Mouse (Mus musculus) stomach, embryonic 15.5 days (tissue): Measurements from ENCODE around the gene Gjb3. TPM values are rescaled to one million over a fixed set of nuclear protein-coding genes. Genes with fewer than 3 reads are reported as not detected.

Experiments used
- ATAC-seq: fragments of 200-750 bp; cut with Nextera tagmentation; 2 replicates; pipeline ENCODE4 v1.8.0; 2017; ENCODE audit warnings: low read depth, moderate number of reproducible peaks, moderate TSS enrichment; ENCODE audit not compliant: insufficient read depth, low FRiP score
- H3K27ac ChIP-seq: fragments of 300-500 bp; sonication (generic); 2 replicates; pipeline ENCODE4 v1.5.1; 2015; ENCODE audit warnings: mild to moderate bottlenecking, inconsistent platforms
- H3K27me3 ChIP-seq: fragments of 300-500 bp; sonication (generic); replicated peaks from 2 replicates; pipeline ENCODE4 v1.6.1; 2015; ENCODE audit warnings: inconsistent platforms
- H3K36me3 ChIP-seq: fragments of 300-500 bp; sonication (generic); 2 replicates; pipeline ENCODE4 v1.6.1; 2015; ENCODE audit warnings: inconsistent platforms
- H3K4me1 ChIP-seq: fragments of 300-500 bp; sonication (generic); 2 replicates; pipeline ENCODE4 v1.6.1; 2015; ENCODE audit warnings: inconsistent platforms
- H3K4me2 ChIP-seq: fragments of 300-500 bp; sonication (generic); 2 replicates; pipeline ENCODE4 v1.6.1; 2015; ENCODE audit warnings: mild to moderate bottlenecking, inconsistent platforms
- H3K4me3 ChIP-seq: fragments of 300-500 bp; sonication (generic); replicated peaks from 2 replicates; pipeline ENCODE4 v1.5.1; 2015; ENCODE audit warnings: inconsistent platforms
- H3K9ac ChIP-seq: fragments of 300-500 bp; sonication (generic); 2 replicates; pipeline ENCODE4 v1.6.1; 2015; ENCODE audit warnings: inconsistent platforms
- H3K9me3 ChIP-seq: fragments of 300-500 bp; sonication (generic); 2 replicates; pipeline ENCODE4 v1.6.1; 2016; ENCODE audit warnings: inconsistent platforms
- WGBS: fragments of 180-500 bp; shearing (Covaris S2); methylation state at CpG from one replicate; pipeline ENCODE4 v1.1.7; 2015; 5-methylcytosine and 5-hydroxymethylcytosine counted together
- polyA plus RNA-seq: library from polyadenylated mRNA; unstranded; fragments of >200 nt; fragmentation: Nextera tagmentation; extraction: Ambion mirVana; gene quantifications from 2 replicates; pipeline ENCODE4 v1.2.1, GENCODE M21; 2015

Gene Gjb3
- polyA plus RNA-seq = 4.3 and 5.6 TPM in 2 replicates

GRCm38 (mm10) chr4:127330181-127331100 lies at the start of gene Gjb3:
Gene Gjb3 (minus strand): TSS chr4:127330844.
- Histone ChIP-seq H3K27me3 (peaks cover 57% of the 10 kb centered on the region), H3K27ac (peak within 1 kb of the TSS; percentile 40; the same call in 1 of the 2 replicates)
- no peak for ATAC-seq

GRCm38 (mm10) chr4:127377344-127377743 lies 46.7 kb upstream of the Gjb3 start:
- no peak overlapping the region for H3K9ac ChIP-seq
- no peaks in the 10 kb centered on the region for H3K9me3 ChIP-seq
- 33% methylated on average over 4 of the region's 4 CpGs for WGBS
- no peaks in the 10 kb centered on the region for H3K36me3 ChIP-seq
- no peaks in the 10 kb centered on the region for H3K27me3 ChIP-seq
- no peak overlapping the region for H3K27ac ChIP-seq
- H3K4me2 ChIP-seq = no peak overlapping the region
- no peak for ATAC-seq
- no peak overlapping the region for H3K4me3 ChIP-seq
- H3K4me1 ChIP-seq = peaks cover 11% of the 10 kb centered on the region

More at GRCm38 (mm10) chr4:127330181-127331100, at the start of gene Gjb3:
- peak within 1 kb of the TSS; percentile 31 for H3K4me3 ChIP-seq
- H3K4me1 ChIP-seq = peaks cover 15% of the 10 kb centered on the region
- H3K4me2 ChIP-seq = peak within 1 kb of the TSS; percentile 50
- no peaks in the 10 kb centered on the region for H3K9me3 ChIP-seq
- no peaks in the 10 kb centered on the region for H3K36me3 ChIP-seq
- no peak within 1 kb of the TSS for H3K9ac ChIP-seq
- WGBS = 1% methylated on average over 49 of the region's 49 CpGs

- Histone ChIP-seq H3K4me3 (no peak overlapping the region), H3K36me3 (no peaks in the 10 kb centered on the region)
- WGBS = 84% methylated on average over 16 of the region's 17 CpGs
Observed at GRCm38 (mm10) chr4:127375541-127376177, 45.0 kb upstream of the Gjb3 start.

GRCm38 (mm10) chr4:127374645-127375044 lies 44.0 kb upstream of the Gjb3 start:
- Histone ChIP-seq H3K4me1 (peaks cover 11% of the 10 kb centered on the region), H3K27ac (no peak overlapping the region), H3K4me2 (no peak overlapping the region), H3K4me3 (no peak overlapping the region), H3K9me3 (no peaks in the 10 kb centered on the region), H3K27me3 (no peaks in the 10 kb centered on the region), H3K9ac (no peak overlapping the region), H3K36me3 (no peaks in the 10 kb centered on the region)
- ATAC-seq = no peak
- 82% methylated on average over 4 of the region's 4 CpGs for WGBS

More at GRCm38 (mm10) chr4:127375541-127376177, 45.0 kb upstream of the Gjb3 start:
- Histone ChIP-seq H3K4me2 (no peak overlapping the region), H3K27me3 (no peaks in the 10 kb centered on the region), H3K9me3 (no peaks in the 10 kb centered on the region), H3K9ac (no peak overlapping the region), H3K4me1 (peaks cover 11% of the 10 kb centered on the region), H3K27ac (no peak overlapping the region)
- ATAC-seq = no peak

- Histone ChIP-seq H3K36me3 (no peaks in the 10 kb centered on the region), H3K4me1 (peaks cover 11% of the 10 kb centered on the region), H3K9ac (no peak overlapping the region), H3K4me2 (no peak overlapping the region), H3K27ac (no peak overlapping the region), H3K27me3 (no peaks in the 10 kb centered on the region), H3K9me3 (no peaks in the 10 kb centered on the region), H3K4me3 (no peak overlapping the region)
- ATAC-seq = no peak
- WGBS = 36% methylated on average over 8 of the region's 8 CpGs
Observed at GRCm38 (mm10) chr4:127373491-127373890, 42.8 kb upstream of the Gjb3 start.

GRCm38 (mm10) chr4:127371546-127371945 lies 40.9 kb upstream of the Gjb3 start:
- Histone ChIP-seq H3K4me2 (no peak overlapping the region), H3K36me3 (no peaks in the 10 kb centered on the region), H3K9ac (no peak overlapping the region), H3K27ac (no peak overlapping the region), H3K4me3 (no peak overlapping the region), H3K4me1 (peaks cover 11% of the 10 kb centered on the region), H3K9me3 (no peaks in the 10 kb centered on the region), H3K27me3 (no peaks in the 10 kb centered on the region)
- WGBS = 53% methylated on average over 5 of the region's 5 CpGs
- ATAC-seq = peak; percentile 50; the same call in 1 of the 2 replicates

GRCm38 (mm10) chr4:127370447-127370846 lies 39.8 kb upstream of the Gjb3 start:
- Histone ChIP-seq H3K4me2 (no peak overlapping the region), H3K4me3 (no peak overlapping the region), H3K4me1 (peaks cover 11% of the 10 kb centered on the region), H3K27ac (no peak overlapping the region), H3K9ac (no peak overlapping the region), H3K9me3 (no peaks in the 10 kb centered on the region), H3K36me3 (no peaks in the 10 kb centered on the region), H3K27me3 (no peaks in the 10 kb centered on the region)
- WGBS = 61% methylated on average over 2 of the region's 2 CpGs
- no peak for ATAC-seq

GRCm38 (mm10) chr4:127368379-127368973 lies 37.8 kb upstream of the Gjb3 start:
- H3K9me3 ChIP-seq = no peaks in the 10 kb centered on the region
- 28% methylated on average over 13 of the region's 13 CpGs for WGBS
- H3K4me3 ChIP-seq = no peak overlapping the region
- no peak overlapping the region for H3K27ac ChIP-seq
- H3K36me3 ChIP-seq = no peaks in the 10 kb centered on the region
- no peak overlapping the region for H3K9ac ChIP-seq
- H3K4me1 ChIP-seq = peaks cover 7% of the 10 kb centered on the region
- ATAC-seq = no peak
- H3K4me2 ChIP-seq = no peak overlapping the region
- no peaks in the 10 kb centered on the region for H3K27me3 ChIP-seq

GRCm38 (mm10) chr4:127365834-127366233 lies 35.2 kb upstream of the Gjb3 start:
- Histone ChIP-seq H3K4me3 (no peak overlapping the region), H3K9ac (no peak overlapping the region), H3K4me1 (no peaks in the 10 kb centered on the region), H3K36me3 (no peaks in the 10 kb centered on the region), H3K4me2 (no peak overlapping the region), H3K27ac (no peak overlapping the region), H3K27me3 (no peaks in the 10 kb centered on the region), H3K9me3 (no peaks in the 10 kb centered on the region)
- 33% methylated on average over 4 of the region's 4 CpGs for WGBS
- ATAC-seq = no peak

- H3K4me3 ChIP-seq = no peak overlapping the region
- no peaks in the 10 kb centered on the region for H3K4me1 ChIP-seq
- H3K9ac ChIP-seq = no peak overlapping the region
- no peak overlapping the region for H3K4me2 ChIP-seq
- no peaks in the 10 kb centered on the region for H3K36me3 ChIP-seq
- no peaks in the 10 kb centered on the region for H3K9me3 ChIP-seq
- H3K27ac ChIP-seq = no peak overlapping the region
- no peak for ATAC-seq
- H3K27me3 ChIP-seq = no peaks in the 10 kb centered on the region
- WGBS = 35% methylated on average over 5 of the region's 5 CpGs
Observed at GRCm38 (mm10) chr4:127365433-127365832, 34.8 kb upstream of the Gjb3 start.

GRCm38 (mm10) chr4:127364431-127364830 lies 33.8 kb upstream of the Gjb3 start:
- Histone ChIP-seq H3K36me3 (no peaks in the 10 kb centered on the region), H3K27me3 (no peaks in the 10 kb centered on the region), H3K4me3 (no peak overlapping the region), H3K9me3 (no peaks in the 10 kb centered on the region), H3K27ac (no peak overlapping the region), H3K9ac (no peak overlapping the region), H3K4me2 (no peak overlapping the region), H3K4me1 (no peaks in the 10 kb centered on the region)
- ATAC-seq = no peak
- WGBS = 66% methylated on average over 6 of the region's 6 CpGs

- Histone ChIP-seq H3K27ac (no peak overlapping the region), H3K36me3 (no peaks in the 10 kb centered on the region), H3K9me3 (no peaks in the 10 kb centered on the region), H3K4me2 (no peak overlapping the region), H3K4me1 (no peaks in the 10 kb centered on the region), H3K9ac (no peak overlapping the region), H3K4me3 (no peak overlapping the region), H3K27me3 (no peaks in the 10 kb centered on the region)
- 51% methylated on average over 4 of the region's 4 CpGs for WGBS
- no peak for ATAC-seq
Observed at GRCm38 (mm10) chr4:127363331-127363730, 32.7 kb upstream of the Gjb3 start.
